Mouse (Mus musculus) A20 (cell line): Measurements from ENCODE around the gene Gon4l.
A peak's percentile ranks its signal among the peaks of the same experiment; 100 is the strongest.

Experiments used
- DNase-seq: peaks from one replicate; pipeline ENCODE4 v3.0.0-alpha.2; 2011; ENCODE audit warnings: low read depth, low spot score

Gon4l gene

DNA sequence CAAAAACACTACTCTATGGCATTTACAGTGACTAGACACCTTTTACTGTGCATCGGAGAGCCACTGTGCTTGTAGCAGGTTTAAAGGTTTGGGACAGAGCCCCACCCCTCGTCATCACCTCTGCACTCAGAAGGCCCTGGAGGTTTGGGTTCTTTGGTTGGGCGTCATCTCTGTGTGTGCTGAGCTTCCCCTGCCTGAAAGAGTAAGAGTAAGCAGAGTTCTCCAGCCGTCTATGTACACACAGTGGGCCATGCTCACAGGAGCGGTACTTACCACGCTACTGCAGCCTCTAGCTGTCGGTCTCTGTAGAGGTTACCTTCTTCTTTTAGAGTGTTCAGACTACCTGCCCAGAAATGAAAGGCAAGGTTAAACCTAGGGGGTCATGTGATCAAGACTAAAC is 77.6 kb downstream of the Gon4l start:
- DNase-seq, result no peak

DNA sequence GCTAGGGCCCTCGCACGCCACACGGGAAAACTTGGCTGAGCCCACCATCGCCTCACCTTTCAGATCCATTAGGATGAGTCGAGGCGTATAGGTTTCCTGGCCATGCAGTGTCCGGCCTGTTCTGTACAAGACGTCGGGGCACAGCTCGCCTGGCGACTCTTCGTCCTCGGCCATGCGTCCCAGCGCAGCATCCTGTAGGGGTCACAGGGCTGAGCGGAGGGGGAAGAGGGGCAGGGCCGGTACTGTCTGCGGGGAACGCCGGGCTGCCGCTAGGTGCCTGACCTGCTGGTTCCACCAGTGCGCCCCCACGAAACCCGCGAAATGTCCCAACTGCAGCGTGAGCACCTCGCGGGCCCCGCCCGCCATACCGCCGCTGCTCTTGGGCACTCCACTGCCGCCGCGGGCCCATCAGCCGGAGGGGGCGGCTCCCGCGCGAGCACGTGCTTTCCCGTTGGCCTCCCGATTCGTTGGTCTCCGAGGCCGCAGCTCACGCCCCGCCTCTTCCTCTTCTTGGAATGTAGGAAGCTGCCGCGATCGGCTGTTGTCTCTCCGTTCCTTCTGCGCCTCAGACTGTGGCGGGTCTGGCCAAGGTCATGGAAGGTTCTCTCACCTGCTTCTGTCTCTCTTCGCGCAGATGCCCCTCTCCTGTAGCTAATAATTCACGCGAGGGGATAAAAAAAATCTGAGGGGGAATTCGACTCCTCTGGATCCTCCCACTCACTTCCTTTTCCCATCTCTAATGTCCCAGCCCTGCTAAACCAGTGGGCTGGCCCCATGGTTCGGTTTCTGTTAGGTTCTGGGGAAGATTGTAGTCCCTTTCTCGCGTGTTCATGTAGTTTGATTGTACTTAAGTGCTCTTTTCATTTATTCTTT is 78.7 kb downstream of the Gon4l start, which contains the start of gene Msto1:
Gene Msto1, minus strand, starts transcription at position 489 of the 873 bp plus-strand sequence.
- DNase-seq, result peak; percentile 95

DNA sequence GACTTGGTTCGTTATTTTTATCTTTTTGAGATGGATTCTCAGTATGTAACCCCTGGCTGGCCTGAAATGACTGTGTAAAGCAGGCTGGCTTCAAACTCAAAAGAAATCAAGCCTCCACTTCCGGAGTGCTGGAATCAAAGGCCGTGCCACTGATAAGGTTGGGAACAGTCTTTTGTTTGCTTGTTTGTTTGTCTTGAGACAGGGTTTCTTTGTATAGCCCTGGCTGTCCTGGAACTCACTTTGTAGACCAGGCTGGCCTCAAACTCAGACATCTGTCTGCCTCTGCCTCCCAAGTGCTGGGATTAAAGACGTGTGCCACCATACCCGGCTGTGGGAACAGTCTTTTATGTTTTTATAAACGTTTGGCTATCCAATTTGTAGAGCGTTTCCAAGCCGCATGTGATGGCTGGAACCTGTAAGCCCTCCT is 79.4 kb downstream of the Gon4l start:
- no peak for DNase-seq

DNA sequence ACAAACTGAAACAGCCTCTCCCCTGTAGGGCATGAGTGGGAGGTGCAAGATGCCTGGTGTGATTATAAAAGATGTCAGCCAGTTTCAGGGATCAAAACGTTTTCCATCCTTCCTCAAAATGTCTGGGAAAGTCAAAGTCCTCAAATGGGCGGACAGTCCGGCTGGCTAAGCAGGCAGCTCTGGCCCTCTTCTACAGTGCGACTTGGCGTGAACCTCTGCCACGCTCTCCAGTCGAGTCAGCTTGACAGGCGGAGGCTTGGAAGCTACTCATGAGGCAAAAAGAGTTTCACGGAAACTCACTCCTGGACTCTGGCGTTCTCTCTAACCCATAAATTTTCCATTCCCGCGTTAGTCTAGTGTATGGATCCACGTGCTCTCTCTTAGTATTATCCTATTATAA is 84.0 kb downstream of the Gon4l start:
- no peak for DNase-seq

DNA sequence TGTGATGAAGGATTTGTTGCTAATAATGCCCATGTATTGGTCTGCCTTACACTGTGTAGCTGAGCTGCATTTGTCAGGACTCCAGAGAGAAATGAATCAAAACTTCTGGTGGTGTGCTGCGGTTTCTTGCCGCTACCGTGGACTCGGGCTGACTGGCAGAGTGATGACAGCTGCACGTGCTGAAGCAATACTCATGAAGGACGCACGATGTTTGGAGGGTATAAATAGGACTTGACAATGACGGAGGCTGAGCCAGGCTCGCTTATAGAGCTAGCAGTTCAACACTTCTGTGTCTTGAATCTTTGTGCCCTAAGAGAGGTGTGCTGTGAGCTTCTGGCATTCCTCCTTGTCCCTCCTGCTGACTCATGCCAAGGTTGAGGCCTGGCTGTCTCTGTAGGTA is 86.4 kb downstream of the Gon4l start:
- DNase-seq, result no peak

DNA sequence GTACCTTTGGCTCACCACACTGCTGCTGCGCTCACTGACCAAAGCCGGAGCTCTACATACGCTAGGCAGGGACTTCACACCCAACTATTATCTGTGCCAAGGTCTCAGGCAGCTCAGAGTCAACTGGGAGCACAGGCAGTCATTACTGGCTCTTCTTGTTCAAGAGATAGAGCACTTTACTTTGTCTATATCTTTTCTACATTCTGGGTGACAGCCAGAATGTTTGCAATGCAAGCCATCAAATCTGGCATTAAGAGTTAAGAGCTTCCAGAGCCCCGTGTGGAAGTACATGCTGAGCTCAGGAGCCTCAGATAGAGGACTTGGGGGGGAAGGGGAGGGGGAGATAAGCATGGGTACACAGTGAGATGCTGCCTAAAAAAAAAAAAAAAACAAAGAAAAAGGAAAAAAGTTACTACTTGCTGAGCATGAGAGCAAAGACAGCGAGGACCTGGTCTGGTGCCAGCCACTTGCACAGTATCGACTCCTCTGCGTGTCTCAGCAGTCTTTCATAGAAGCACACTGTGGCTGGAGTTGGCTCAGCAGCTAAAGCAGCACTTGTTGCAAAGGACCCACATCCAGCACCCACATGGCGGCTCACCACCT is 89.1 kb downstream of the Gon4l start:
- DNase-seq, result no peak

DNA sequence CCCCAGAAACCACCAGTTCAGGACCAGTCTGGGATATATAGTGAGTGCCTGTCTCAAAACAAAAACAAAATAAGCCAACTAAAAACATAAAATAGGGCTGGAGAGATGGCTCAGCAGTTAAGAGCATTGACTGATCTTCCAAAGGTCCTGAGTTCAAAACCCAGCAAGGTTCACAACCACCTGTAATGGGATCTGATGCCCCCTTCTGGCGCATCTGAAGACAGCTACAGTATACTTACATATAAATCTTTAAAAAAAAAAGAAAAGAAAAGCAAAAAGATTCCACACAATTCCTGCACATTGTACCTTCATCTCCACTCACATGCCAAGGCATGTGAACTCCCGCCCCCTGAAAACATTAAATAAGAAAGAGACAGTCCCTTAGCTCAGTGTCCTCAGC is 90.6 kb downstream of the Gon4l start:
- no peak for DNase-seq

DNA sequence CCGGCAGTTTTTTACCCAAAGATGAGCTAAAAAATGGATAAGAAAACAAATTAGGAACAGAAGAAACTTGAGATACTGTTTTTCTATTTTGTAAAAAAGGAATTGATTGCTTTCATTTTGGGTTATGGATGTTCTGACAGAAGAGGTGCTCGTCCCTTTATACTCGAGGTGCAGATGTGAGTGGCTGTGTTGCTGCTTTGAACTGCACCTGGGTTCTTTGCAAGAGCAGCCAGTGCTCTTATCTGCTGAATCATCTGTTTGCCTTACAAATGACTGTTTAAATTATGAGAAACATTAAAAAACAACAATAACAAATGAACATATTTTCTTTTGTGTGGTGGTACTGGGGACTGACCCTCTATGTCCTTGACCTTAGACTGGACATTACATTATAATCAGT is 94.5 kb downstream of the Gon4l start:
- no peak for DNase-seq

DNA sequence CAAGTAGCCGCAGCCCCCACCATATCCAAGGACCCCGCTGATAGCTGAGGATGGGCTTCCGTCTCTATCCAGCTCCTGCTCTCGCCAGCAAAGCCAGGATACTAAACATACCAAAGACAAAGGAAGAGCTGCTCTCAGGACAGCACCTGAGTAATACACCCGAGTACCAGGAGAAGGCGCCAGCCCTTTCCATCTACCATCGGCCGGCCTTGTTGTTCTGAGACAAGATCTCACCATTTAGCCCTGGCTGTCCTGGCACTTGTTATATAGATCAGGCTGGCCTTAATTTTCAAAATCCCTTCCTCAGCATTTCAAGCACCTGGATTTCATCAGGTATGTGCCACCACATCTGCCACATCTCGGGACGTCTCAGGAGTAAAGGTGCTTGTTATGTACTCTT is 104.0 kb downstream of the Gon4l start:
- no peak for DNase-seq

DNA sequence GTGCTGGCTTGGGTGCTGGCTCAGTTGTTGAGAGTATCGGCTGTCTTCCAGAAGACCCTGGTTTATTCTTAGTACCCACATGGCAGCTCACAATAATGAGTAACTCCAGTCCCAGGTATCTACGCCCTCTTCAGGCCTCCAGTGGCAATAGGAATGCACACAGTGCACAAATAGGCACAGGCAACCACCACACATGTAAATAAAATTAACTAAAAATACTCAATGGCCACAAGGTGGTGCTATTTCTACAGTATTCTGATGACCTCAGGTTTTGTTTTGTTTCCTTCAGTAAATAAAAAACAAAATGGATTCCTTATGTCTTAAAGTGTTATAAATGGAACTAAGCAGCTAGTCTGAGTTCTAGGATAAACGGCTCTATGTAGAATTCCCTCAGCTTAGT is 104.7 kb downstream of the Gon4l start:
- DNase-seq, result peak; percentile 55

DNA sequence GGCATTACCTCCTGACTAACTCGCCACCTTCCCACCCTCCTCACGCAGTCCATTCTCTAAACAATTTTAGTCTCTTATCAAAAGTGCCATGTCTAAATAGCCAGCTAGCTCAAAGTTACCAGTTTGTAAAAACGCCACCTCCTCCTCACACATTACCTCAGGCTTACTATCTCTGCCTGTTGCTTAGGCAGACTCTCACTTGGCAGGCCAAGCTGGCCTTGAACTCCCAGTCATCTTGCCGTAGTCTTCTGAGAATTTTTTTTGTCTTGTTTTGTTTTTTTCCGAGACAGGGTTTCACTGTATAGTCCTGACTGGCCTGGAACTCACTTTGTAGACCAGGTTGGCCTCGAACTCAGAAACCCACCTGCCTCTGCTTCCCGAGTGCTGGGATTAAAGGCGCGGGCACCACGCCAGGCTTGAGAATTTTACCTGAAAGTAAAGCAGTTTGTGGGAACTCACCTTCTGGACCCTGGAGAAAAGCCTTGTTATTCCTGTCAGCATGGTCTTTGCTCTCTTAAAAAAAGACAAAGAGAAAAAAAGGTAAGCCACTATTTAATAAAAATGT is 107.4 kb downstream of the Gon4l start:
- no peak for DNase-seq

DNA sequence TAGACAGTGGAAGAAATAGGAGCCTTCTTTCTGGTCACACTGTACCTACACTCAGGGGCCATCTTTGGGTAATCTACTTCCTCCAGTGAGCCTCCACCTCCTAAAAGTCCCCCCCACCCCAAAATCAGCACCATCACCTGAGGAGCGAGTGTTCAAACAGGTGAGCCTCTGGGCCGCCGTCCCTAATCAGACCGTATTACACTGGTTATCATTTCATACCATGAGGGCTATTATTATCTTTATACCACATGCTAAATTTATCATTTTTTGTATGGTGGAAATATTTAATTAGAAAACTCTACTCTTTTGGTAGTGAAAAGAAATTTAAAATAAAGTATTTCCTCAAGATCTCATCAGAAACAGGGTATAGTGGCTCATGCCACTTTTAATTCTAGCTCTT is 109.1 kb downstream of the Gon4l start:
- no peak for DNase-seq

DNA sequence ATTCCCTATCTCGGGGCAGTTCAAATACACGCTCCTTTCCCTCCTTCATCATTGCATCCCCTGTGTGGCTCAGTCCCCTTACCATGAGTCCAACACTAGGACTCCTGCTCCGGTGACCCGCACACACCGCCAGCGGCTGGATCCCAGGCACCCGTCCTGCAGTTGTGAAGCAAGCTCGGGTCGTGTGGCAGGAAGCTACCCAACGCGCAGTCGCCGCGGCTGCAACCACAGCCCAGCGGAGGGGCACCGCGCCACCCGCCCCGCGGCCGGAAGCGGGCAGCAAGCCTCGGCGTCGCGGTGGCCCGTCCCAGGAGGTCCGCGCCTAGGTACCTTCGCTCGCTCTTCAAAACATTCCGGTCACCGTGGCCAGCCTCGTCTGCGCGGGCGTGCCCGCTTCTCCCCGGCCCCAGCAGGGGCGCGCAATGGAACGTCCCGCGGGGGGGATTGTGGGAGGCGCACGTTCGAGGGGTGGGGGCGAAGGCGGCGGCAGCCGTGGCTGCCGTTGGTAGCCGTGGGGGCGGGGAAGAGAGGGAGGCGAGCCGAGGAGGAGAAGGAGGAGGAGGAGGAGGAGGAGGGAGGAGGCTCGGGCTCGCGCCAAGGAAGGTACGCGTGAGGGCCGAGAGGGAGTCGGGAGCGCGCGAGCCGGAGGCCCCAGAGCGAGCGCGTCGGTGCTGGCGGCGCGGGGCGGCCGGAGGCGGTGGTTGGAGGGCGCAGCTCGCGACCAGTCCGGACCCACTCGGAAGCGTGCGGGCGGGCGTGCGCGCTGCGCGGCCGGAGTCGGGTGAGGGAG is 115.0 kb downstream of the Gon4l start:
- DNase-seq, result peak; percentile 97

DNA sequence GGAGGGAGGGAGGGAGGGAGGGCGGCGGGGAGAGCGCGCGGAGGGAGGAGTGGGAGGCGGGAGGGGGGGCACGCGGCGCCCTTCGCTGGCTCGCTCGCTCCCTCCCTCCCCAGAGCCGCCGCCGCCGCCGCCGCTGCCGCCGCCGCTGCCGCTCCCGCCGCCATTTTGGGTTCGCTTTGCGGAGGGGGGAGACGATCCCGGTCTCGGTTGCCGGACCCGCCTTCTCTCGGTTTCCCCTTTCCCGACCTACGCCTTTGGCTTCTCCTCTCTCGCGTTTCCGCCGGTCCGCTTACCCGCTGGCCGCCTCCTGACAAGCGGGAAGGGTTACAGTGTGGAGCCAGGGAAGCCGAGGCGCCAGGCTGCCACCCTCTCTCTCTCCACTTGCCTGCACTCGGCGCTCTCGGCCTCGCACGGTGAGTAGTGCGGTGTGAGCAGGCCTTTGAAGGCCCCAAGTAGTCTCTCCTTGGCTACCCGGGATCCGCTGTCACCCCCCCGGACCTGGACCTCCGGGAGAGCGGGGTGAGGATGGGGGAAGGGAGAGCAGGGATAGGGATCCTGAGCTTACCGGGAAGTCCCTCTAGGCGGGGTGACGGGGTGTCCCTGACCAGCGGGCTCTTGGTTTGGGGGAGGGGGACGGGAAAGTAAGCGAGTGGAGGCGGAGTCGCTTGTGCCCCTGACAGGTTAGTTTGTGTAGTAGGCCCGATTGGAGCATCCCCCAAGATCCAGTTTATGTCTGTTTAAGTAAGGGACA is 115.7 kb downstream of the Gon4l start, which contains the start of the genes Ash1l and Dap3:
Gene Ash1l, plus strand, starts transcription at position 47 of the 751 bp plus-strand sequence.
Gene Dap3, minus strand, starts transcription at position 606 of the 751 bp plus-strand sequence.
- DNase-seq, result peak; percentile 92

DNA sequence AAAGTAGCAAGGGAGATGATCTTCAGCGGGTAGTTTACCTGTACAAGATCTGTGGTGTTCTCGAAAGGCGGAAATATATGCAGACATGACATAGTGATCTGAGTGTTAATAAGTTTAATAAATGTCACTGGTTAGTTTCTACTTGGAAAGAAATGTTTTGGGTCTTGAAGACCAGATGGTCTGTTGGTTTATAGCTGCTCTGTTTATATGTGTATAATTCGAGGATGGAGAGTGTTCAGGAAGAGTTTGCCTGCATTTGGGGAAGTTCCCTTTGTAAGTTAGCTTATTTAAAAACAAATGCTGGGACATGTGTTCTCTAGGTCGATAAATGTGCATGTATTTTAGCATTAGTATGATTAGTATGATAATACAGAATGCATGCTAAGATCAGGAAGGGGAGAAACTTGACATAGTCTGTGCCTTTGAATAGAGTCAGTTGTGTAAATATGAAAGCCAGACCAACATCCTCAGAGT is 116.3 kb downstream of the Gon4l start:
- no peak for DNase-seq

DNA sequence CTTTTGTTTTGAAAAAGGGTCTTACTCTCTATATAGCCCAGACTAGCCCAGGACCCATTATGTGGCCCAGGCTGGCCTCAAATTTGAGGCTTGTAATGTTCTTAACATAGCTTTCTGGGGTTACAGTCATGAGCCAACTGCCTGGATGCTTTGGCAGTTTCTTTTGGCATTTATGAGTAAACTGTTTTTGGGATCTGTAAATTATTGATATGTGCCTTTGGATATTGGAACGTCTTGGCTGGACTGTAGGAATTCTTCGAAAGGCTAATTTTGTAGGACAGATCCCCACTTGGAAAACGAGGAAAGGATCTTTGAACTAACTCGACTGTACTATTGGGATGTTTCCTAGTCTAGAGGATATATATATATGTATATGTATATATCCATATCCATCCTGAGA is 118.2 kb downstream of the Gon4l start:
- no peak for DNase-seq

DNA sequence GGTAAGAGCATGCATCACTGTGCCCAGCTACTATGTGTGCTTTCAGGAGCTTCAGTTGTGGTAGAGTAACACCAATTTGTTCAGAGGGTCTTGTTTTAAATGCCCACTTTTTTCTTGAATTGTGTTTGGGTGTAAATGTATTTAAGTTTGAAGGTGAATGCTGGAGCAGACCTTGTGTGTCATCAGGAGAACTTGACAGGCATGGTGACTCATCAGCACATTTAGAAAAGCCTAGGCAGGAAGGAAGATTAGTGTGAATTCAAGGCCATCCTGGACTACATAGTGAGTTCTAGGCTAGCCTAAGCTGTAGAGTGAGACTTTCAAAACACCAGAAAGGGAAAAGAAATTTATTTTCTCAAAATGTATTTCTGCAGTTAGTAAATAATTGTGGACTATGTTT is 118.7 kb downstream of the Gon4l start:
- no peak for DNase-seq
